Mouse (Mus musculus) heart, postnatal 4 days (tissue): ENCODE results near the gene Iqcf3. TPM values are rescaled to one million over a fixed set of nuclear protein-coding genes. Genes with fewer than 3 reads are reported as not detected.
"Not testable (repeated sequence)": the region's sequence is repeated elsewhere in the genome, so short reads cannot be mapped to it uniquely, and the experiment has no call there.

ENCODE experiments used
- DNase-seq: peaks from one replicate; pipeline ENCODE4 v3.0.0; 2021
- total RNA-seq, 2 experiments: library from RNA; stranded (reverse); gene quantifications; 2 replicates each; pipeline ENCODE4 v1.2.3; 2021

Gene Iqcf3
- not detected for total RNA-seq

- no peak for DNase-seq
Observed at GRCm38 (mm10) chr9:106561531-106561930, at the start of gene Iqcf3. Gene Iqcf3, minus strand, starts transcription at chr9:106561631.

- no peak for DNase-seq
Observed at GRCm38 (mm10) chr9:106610727-106611126, 49.3 kb upstream of the Iqcf3 start.

GRCm38 (mm10) chr9:106600546-106600945 is 39.1 kb upstream of the Iqcf3 start:
- DNase-seq, result peak; percentile 69

- DNase-seq, result no peak
Observed at GRCm38 (mm10) chr9:106598466-106598865, 37.0 kb upstream of the Iqcf3 start.

- DNase-seq, result no peak
Observed at GRCm38 (mm10) chr9:106595836-106596235, 34.4 kb upstream of the Iqcf3 start.

- not testable (repeated sequence) for DNase-seq
Observed at GRCm38 (mm10) chr9:106595402-106595801, 34.0 kb upstream of the Iqcf3 start.

GRCm38 (mm10) chr9:106592158-106592557 is 30.7 kb upstream of the Iqcf3 start:
- no peak for DNase-seq

GRCm38 (mm10) chr9:106582552-106582951 is 21.1 kb upstream of the Iqcf3 start:
- DNase-seq, result no peak

GRCm38 (mm10) chr9:106580016-106580415 is 18.6 kb upstream of the Iqcf3 start:
- no peak for DNase-seq

- no peak for DNase-seq
Observed at GRCm38 (mm10) chr9:106576112-106576511, 14.7 kb upstream of the Iqcf3 start.

- no peak for DNase-seq
Observed at GRCm38 (mm10) chr9:106573366-106573765, 11.9 kb upstream of the Iqcf3 start.

- DNase-seq, result no peak
Observed at GRCm38 (mm10) chr9:106572186-106572585, 10.8 kb upstream of the Iqcf3 start.

- no peak for DNase-seq
Observed at GRCm38 (mm10) chr9:106570896-106571295, 9.5 kb upstream of the Iqcf3 start, which contains the start of gene Iqcf4. Gene Iqcf4, minus strand, starts transcription at chr9:106570996.

- no peak for DNase-seq
Observed at GRCm38 (mm10) chr9:106566437-106566836, 5.0 kb upstream of the Iqcf3 start.

GRCm38 (mm10) chr9:106564025-106564424 is 2.6 kb upstream of the Iqcf3 start:
- no peak for DNase-seq

GRCm38 (mm10) chr9:106562291-106562690 is 860 bp upstream of the Iqcf3 start:
- no peak for DNase-seq

GRCm38 (mm10) chr9:106534975-106535374 is 26.5 kb downstream of the Iqcf3 start:
- DNase-seq, result no peak

- DNase-seq, result no peak
Observed at GRCm38 (mm10) chr9:106534296-106534695, 27.1 kb downstream of the Iqcf3 start.

GRCm38 (mm10) chr9:106531833-106532232 is 29.6 kb downstream of the Iqcf3 start:
- peak; percentile 16 for DNase-seq

GRCm38 (mm10) chr9:106519909-106520308 is 41.5 kb downstream of the Iqcf3 start:
- DNase-seq, result no peak

GRCm38 (mm10) chr9:106519433-106519832 is 42.0 kb downstream of the Iqcf3 start:
- DNase-seq, result no peak

- DNase-seq, result no peak
Observed at GRCm38 (mm10) chr9:106514273-106514672, 47.2 kb downstream of the Iqcf3 start, which contains the start of gene Iqcf5. Gene Iqcf5, plus strand, starts transcription at chr9:106514573.

GRCm38 (mm10) chr9:106513566-106513965 is 47.9 kb downstream of the Iqcf3 start:
- no peak for DNase-seq

- DNase-seq, result no peak
Observed at GRCm38 (mm10) chr9:106512729-106513450, 48.5 kb downstream of the Iqcf3 start.
